14 mouse cellular contexts compared by ENCODE assay signal in genomic region chr9:27972293-27972692, GRCm38 (mm10).
"Had no signal": no experiment of that assay in that cellular context is flagged by ENCODE, and none has a peak within 500 bp of the region (broad histone marks: within the 10 kb centered on the region; RNA-seq: fewer than 3 reads in every experiment).

No protein-coding gene starts in this region.

- H3K27ac ChIP-seq: midbrain, embryonic 10.5 days; midbrain, embryonic 12.5 days; neural tube, embryonic 13.5 days; neural tube, embryonic 15.5 days had no signal

- H3K4me1 ChIP-seq: midbrain, embryonic 10.5 days; midbrain, embryonic 12.5 days; neural tube, embryonic 13.5 days; neural tube, embryonic 15.5 days had no signal

- H3K4me3 ChIP-seq: midbrain, embryonic 10.5 days; midbrain, embryonic 12.5 days; myocyte; neural tube, embryonic 13.5 days; neural tube, embryonic 15.5 days had no signal

- DNase-seq: lung, adult 18-20 months; lung, embryonic 14.5 days; lung, postnatal 10 days; lung, postnatal 4 days; midbrain, embryonic 14.5 days; right cerebral cortex, postnatal 14 days; thymus, adult 2 months; thymus, postnatal 25 days; thymus, postnatal 4 days had no signal
